Mouse (Mus musculus) left cerebral cortex, adult 18-20 months (tissue): Measurements from ENCODE around the gene Vmn1r199. TPM values are rescaled to one million over a fixed set of nuclear protein-coding genes. Genes with fewer than 3 reads are reported as not detected.
A peak's percentile ranks its signal among the peaks of the same experiment; 100 is the strongest.

ENCODE experiments used
- DNase-seq, 2 experiments: peaks; one replicate each; pipeline ENCODE4 v3.0.0; 2021 to 2022; ENCODE audit warnings: low spot score in 2 of 2, mixed read lengths in 1 of 2
- long read RNA-seq, 2 experiments: library from polyadenylated mRNA; stranded (forward); transcript quantifications; one replicate each; pipeline ENCODE4 v2.0.0; 2021
- total RNA-seq, 2 experiments: library from RNA; stranded (reverse); gene quantifications; 2 replicates each; pipeline ENCODE4 v1.2.3; 2021

The Vmn1r199 gene
- total RNA-seq = not detected
- long read RNA-seq, experiment 1 = 0 reads
- long read RNA-seq, experiment 2 = 0 reads

- DNase-seq = no peak
Measured at GRCm38 (mm10) chr13:22379518-22379917, at the start of gene Vmn1r199. Gene Vmn1r199 (plus strand): TSS chr13:22379818.

DNA sequence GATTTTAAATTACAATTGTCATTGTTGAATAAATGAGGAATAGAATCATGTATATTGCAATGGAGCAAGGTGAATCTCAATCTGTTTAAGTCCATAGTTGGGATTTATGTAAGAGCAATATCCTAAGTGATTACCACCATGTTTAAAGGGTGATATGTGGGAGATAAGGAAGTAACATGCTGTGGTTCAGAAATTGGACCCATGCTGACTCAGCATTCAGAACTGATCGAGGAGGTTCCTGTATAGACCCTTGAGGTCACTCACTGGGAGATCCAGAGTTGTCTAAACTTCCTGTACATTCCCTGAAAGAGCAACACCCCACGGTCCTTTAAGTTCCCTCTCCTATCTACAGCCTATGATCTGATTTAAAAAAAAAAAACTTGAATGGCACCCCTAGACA is 46.3 kb upstream of the Vmn1r199 start:
- no peak for DNase-seq

DNA sequence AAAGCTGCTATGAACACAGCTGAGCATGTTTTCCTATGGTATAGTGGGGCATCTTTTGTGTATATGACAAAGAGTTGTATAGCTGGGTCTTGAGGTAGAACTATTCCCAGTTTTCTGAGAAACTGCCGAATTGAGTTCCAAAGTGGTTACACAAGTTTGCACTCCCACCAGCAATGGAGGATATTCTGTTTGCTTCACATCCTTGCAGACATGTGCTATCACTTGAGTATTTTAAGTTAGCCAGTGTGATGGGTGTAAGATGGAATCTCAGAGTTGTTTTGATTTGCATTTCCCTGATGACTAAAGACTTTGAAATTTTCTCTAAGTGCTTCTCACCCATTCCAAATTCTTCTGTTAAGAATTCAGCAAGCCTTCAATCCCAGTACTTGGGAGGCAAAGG is 44.1 kb upstream of the Vmn1r199 start:
- DNase-seq = no peak

GRCm38 (mm10) chr13:22350064-22350463 is 29.6 kb upstream of the Vmn1r199 start, which contains the start of gene Vmn1r198:
Gene Vmn1r198 (plus strand): TSS chr13:22350364.
- DNase-seq = no peak

- DNase-seq = no peak
Measured at GRCm38 (mm10) chr13:22350813-22351212, 28.8 kb upstream of the Vmn1r199 start.

GRCm38 (mm10) chr13:22381128-22381527 is 1.5 kb downstream of the Vmn1r199 start:
- DNase-seq = peak; percentile 10 to 14

- no peak for DNase-seq
Measured at GRCm38 (mm10) chr13:22383401-22383800, 3.8 kb downstream of the Vmn1r199 start.

- DNase-seq = no peak
Measured at GRCm38 (mm10) chr13:22387050-22387449, 7.4 kb downstream of the Vmn1r199 start.

GRCm38 (mm10) chr13:22390073-22390472 is 10.5 kb downstream of the Vmn1r199 start, which contains the start of gene Vmn1r200:
Gene Vmn1r200 (plus strand): TSS chr13:22390373.
- DNase-seq = no peak

GRCm38 (mm10) chr13:22402978-22403377 is 23.4 kb downstream of the Vmn1r199 start:
- DNase-seq = no peak

Other genes with a start within 250 kb of the Vmn1r199 start
- not detected for gene Vmn1r191, start 195.8 kb upstream of the Vmn1r199 start, total RNA-seq
- not detected for gene Vmn1r192, start 188.7 kb upstream of the Vmn1r199 start, total RNA-seq
- gene Vmn1r193, start 156.7 kb upstream of the Vmn1r199 start, total RNA-seq = not detected
- not detected for gene Vmn1r194, start 135.6 kb upstream of the Vmn1r199 start, total RNA-seq
- gene Vmn1r195, start 109.3 kb upstream of the Vmn1r199 start, total RNA-seq = not detected
- not detected for gene Vmn1r196, start 89.9 kb upstream of the Vmn1r199 start, total RNA-seq
- not detected for gene Vmn1r197, start 55.2 kb upstream of the Vmn1r199 start, total RNA-seq
- gene Vmn1r198, start 29.5 kb upstream of the Vmn1r199 start, total RNA-seq = not detected
- gene Vmn1r200, start 10.6 kb downstream of the Vmn1r199 start, total RNA-seq = not detected
- not detected for gene Vmn1r201, start 92.1 kb downstream of the Vmn1r199 start, total RNA-seq
- under 1 TPM in 1 of 2 experiments, not detected in 1; 0.09 TPM for gene Vmn1r202, start 125.6 kb downstream of the Vmn1r199 start, total RNA-seq
- gene Vmn1r203, start 138.3 kb downstream of the Vmn1r199 start, total RNA-seq = not detected
- not detected for gene Vmn1r204, start 173.4 kb downstream of the Vmn1r199 start, total RNA-seq
- not detected for gene Vmn1r205, start 213.2 kb downstream of the Vmn1r199 start, total RNA-seq
- under 1 TPM in 1 of 2 experiments, not detected in 1; 0.12 TPM for gene Vmn1r206, start 244.4 kb downstream of the Vmn1r199 start, total RNA-seq